Mouse (Mus musculus): Measurements from ENCODE around the gene Rbms3. TPM values are rescaled to one million over a fixed set of nuclear protein-coding genes. Genes with fewer than 3 reads are reported as not detected.

Rbms3 gene
- polyA plus RNA-seq, 1 experiment = 16.5 TPM

- H3K36me3 ChIP-seq (ENCODE audit: control insufficient read depth, insufficient read depth, low read length) = no peaks in the 10 kb centered on the region
- TF ChIP-seq CTCF (conservative IDR thresholded peaks at IDR 0.05; ENCODE audit: insufficient read depth, insufficient read length, low read depth, low read length) (no peak), POLR2A (IDR thresholded peaks at IDR 0.05; ENCODE audit: low read depth, low read length) (no peak)
- WGBS = 82% methylated on average over 1 of the region's 1 CpGs
These were observed 812.5 kb downstream of the Rbms3 start for GRCm38 (mm10) chr9:116817196-116817595.

DNA sequence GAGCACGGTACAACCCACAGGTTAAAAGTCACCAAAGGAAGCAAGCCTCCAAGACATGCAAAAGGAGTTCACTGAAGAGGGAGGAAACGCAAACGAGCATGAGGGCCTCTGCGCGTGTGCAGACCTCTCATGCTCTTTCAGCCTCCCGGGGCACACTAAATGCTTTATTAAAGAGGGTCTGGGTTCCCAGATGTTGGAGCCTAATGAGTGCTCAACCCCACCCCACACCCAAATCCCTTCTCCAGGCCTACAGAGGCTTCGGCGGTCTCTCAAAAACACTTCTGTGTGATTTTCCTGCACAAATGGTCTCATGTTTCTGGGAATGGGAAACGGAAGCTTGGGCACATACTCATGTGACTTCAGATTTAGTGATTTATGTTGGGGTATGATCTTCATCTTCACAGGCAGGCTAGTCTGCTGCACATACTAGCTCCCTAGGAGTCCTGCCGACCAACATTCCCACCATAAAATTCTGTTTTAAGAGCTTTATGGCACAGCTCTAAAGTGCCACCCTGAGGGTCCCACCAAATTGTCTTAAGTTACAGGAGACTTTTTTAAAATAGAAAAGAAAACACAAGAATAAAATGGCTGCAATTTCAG is 815.1 kb downstream of the Rbms3 start:
- no peaks in the 10 kb centered on the region for H3K36me3 ChIP-seq (ENCODE audit: control insufficient read depth, insufficient read depth, low read length)
- no peak for DNase-seq
- H3K27me3 ChIP-seq (replicated peaks; ENCODE audit: control insufficient read depth, insufficient read depth, low read length) = no peaks in the 10 kb centered on the region
- no peaks in the 10 kb centered on the region for H3K4me1 ChIP-seq (ENCODE audit: control insufficient read depth, insufficient read depth, low read length)
- no peak overlapping the region for H3K4me3 ChIP-seq (ENCODE audit: insufficient read depth, low read depth, low read length)
- WGBS = 57% methylated on average over 10 of the region's 10 CpGs
- no peak for TF ChIP-seq POLR2A (IDR thresholded peaks at IDR 0.05; ENCODE audit: low read depth, low read length)
- no peak for TF ChIP-seq CTCF (conservative IDR thresholded peaks at IDR 0.05; ENCODE audit: insufficient read depth, insufficient read length, low read depth, low read length)
- H3K27ac ChIP-seq (ENCODE audit: insufficient read depth, low read depth, low read length) = 0 out of 2 replicates have a peak overlapping the region, but pooled peaks have one; percentile 22

More at GRCm38 (mm10) chr9:116817196-116817595, 812.5 kb downstream of the Rbms3 start:
- Histone ChIP-seq H3K4me3 (ENCODE audit: insufficient read depth, low read depth, low read length) (no peak overlapping the region), H3K27me3 (replicated peaks; ENCODE audit: control insufficient read depth, insufficient read depth, low read length) (no peaks in the 10 kb centered on the region), H3K4me1 (ENCODE audit: control insufficient read depth, insufficient read depth, low read length) (no peaks in the 10 kb centered on the region), H3K27ac (ENCODE audit: insufficient read depth, low read depth, low read length) (no peak overlapping the region)
- no peak for DNase-seq

- TF ChIP-seq POLR2A (IDR thresholded peaks at IDR 0.05; ENCODE audit: low read depth, low read length) (no peak), CTCF (conservative IDR thresholded peaks at IDR 0.05; ENCODE audit: insufficient read depth, insufficient read length, low read depth, low read length) (no peak)
- Histone ChIP-seq H3K4me3 (ENCODE audit: insufficient read depth, low read depth, low read length) (no peak overlapping the region), H3K27ac (ENCODE audit: insufficient read depth, low read depth, low read length) (no peak overlapping the region), H3K27me3 (replicated peaks; ENCODE audit: control insufficient read depth, insufficient read depth, low read length) (no peaks in the 10 kb centered on the region), H3K36me3 (ENCODE audit: control insufficient read depth, insufficient read depth, low read length) (no peaks in the 10 kb centered on the region), H3K4me1 (ENCODE audit: control insufficient read depth, insufficient read depth, low read length) (no peaks in the 10 kb centered on the region)
- WGBS = 70% methylated on average over 2 of the region's 2 CpGs
- DNase-seq = no peak
These were observed 816.3 kb downstream of the Rbms3 start for GRCm38 (mm10) chr9:116813396-116813795.

DNA sequence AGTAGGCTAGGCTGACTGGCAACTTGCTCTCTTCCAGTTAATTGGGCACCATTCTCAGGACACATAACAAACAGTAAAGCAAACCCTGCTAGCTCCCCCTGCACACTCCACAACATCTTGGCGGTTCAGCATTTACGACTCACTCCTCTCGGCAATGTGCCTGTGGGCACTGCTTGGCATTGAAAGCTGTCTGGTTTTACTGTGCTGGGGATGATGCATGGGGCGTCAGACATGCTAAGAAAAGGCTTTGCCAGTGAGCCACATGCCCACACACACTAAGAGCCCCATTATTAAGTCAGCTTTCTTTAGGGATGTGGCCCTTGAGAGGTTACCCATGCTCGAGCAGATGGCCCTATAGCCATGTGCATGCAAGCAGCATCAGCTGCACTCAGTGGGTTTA is 820.5 kb downstream of the Rbms3 start:
- H3K36me3 ChIP-seq (ENCODE audit: control insufficient read depth, insufficient read depth, low read length) = no peaks in the 10 kb centered on the region
- 0 out of 2 replicates have a peak overlapping the region, but pooled peaks have one; percentile 10 for H3K27ac ChIP-seq (ENCODE audit: insufficient read depth, low read depth, low read length)
- DNase-seq = no peak
- no peak overlapping the region for H3K4me3 ChIP-seq (ENCODE audit: insufficient read depth, low read depth, low read length)
- WGBS = 81% methylated on average over 5 of the region's 5 CpGs
- H3K4me1 ChIP-seq (ENCODE audit: control insufficient read depth, insufficient read depth, low read length) = no peaks in the 10 kb centered on the region
- H3K27me3 ChIP-seq (replicated peaks; ENCODE audit: control insufficient read depth, insufficient read depth, low read length) = no peaks in the 10 kb centered on the region
- TF ChIP-seq CTCF (conservative IDR thresholded peaks at IDR 0.05; ENCODE audit: insufficient read depth, insufficient read length, low read depth, low read length) (no peak), POLR2A (IDR thresholded peaks at IDR 0.05; ENCODE audit: low read depth, low read length) (no peak)

- 73% methylated on average over 4 of the region's 4 CpGs for WGBS
- TF ChIP-seq CTCF (conservative IDR thresholded peaks at IDR 0.05; ENCODE audit: insufficient read depth, insufficient read length, low read depth, low read length) = no peak
- no peak for TF ChIP-seq POLR2A (IDR thresholded peaks at IDR 0.05; ENCODE audit: low read depth, low read length)
- Histone ChIP-seq H3K27me3 (replicated peaks; ENCODE audit: control insufficient read depth, insufficient read depth, low read length) (no peaks in the 10 kb centered on the region), H3K4me1 (ENCODE audit: control insufficient read depth, insufficient read depth, low read length) (no peaks in the 10 kb centered on the region), H3K36me3 (ENCODE audit: control insufficient read depth, insufficient read depth, low read length) (no peaks in the 10 kb centered on the region), H3K4me3 (ENCODE audit: insufficient read depth, low read depth, low read length) (no peak overlapping the region), H3K27ac (ENCODE audit: insufficient read depth, low read depth, low read length) (peak overlapping the region; percentile 37)
- DNase-seq = peak; percentile 79
These were observed 821.3 kb downstream of the Rbms3 start for GRCm38 (mm10) chr9:116808401-116808800.

DNA sequence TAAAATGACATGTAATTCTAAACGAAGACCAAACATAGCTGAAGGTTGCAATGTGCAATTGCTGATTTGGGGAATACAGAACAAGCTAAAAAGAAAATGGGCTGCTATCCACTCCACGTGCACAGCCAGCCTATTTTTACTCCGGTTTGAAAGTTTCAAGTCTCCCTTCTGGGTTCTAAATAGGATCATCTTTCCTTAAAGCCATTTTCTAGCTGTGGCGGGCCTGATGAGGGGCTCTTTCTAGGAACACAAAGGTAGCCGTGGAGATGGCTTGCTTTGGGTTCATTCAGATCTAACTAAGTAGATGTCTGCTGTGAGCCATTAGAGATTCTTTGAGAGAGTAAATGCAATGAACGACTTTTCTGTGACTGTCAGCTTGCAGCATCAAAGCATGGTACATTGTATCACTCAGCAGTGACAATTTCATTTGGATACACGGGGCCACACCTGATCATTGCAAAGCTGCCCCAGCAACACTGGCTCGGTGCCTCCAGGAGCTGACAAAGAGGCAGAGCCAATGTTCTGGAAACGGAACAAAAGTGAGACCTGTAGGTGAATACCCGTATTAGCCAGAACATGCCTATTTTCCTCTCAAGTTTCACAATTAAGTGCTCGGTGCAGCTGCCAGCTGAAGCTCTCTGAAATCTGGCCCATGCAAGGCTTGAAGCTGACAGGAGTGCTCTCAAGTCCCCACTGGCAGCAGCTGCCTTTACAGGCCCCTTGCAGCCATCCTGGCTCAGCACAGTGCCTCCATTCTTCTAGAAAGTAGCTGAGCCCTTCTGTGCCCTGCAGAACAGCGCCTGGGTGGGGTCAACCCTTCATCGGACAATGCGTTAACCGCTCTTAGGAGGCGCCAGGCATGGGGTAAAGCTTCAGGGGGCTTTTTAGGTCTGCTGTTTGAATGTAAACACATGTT is 822.3 kb downstream of the Rbms3 start:
- 57% methylated on average over 16 of the region's 16 CpGs for WGBS
- TF ChIP-seq CTCF (conservative IDR thresholded peaks at IDR 0.05; ENCODE audit: insufficient read depth, insufficient read length, low read depth, low read length) (no peak), POLR2A (IDR thresholded peaks at IDR 0.05; ENCODE audit: low read depth, low read length) (no peak)
- no peak for DNase-seq
- H3K27me3 ChIP-seq (replicated peaks; ENCODE audit: control insufficient read depth, insufficient read depth, low read length) = no peaks in the 10 kb centered on the region
- H3K36me3 ChIP-seq (ENCODE audit: control insufficient read depth, insufficient read depth, low read length) = no peaks in the 10 kb centered on the region
- no peak overlapping the region for H3K4me3 ChIP-seq (ENCODE audit: insufficient read depth, low read depth, low read length)
- peak overlapping the region; percentile 37 for H3K27ac ChIP-seq (ENCODE audit: insufficient read depth, low read depth, low read length)
- no peaks in the 10 kb centered on the region for H3K4me1 ChIP-seq (ENCODE audit: control insufficient read depth, insufficient read depth, low read length)

GRCm38 (mm10) chr9:116803292-116803731 is 826.4 kb downstream of the Rbms3 start:
- Histone ChIP-seq H3K36me3 (ENCODE audit: control insufficient read depth, insufficient read depth, low read length) (no peaks in the 10 kb centered on the region), H3K4me1 (ENCODE audit: control insufficient read depth, insufficient read depth, low read length) (no peaks in the 10 kb centered on the region), H3K27me3 (replicated peaks; ENCODE audit: control insufficient read depth, insufficient read depth, low read length) (no peaks in the 10 kb centered on the region), H3K4me3 (ENCODE audit: insufficient read depth, low read depth, low read length) (no peak overlapping the region), H3K27ac (ENCODE audit: insufficient read depth, low read depth, low read length) (no peak overlapping the region)
- 91% methylated on average over 3 of the region's 3 CpGs for WGBS
- no peak for TF ChIP-seq POLR2A (IDR thresholded peaks at IDR 0.05; ENCODE audit: low read depth, low read length)
- TF ChIP-seq CTCF (conservative IDR thresholded peaks at IDR 0.05; ENCODE audit: insufficient read depth, insufficient read length, low read depth, low read length) = no peak
- no peak for DNase-seq
